Mouse (Mus musculus): ENCODE measurements around the gene Zfp941. TPM values are rescaled to one million over a fixed set of nuclear protein-coding genes. Genes with fewer than 3 reads are reported as not detected.

The Zfp941 gene
- total and polyA plus RNA-seq, 3 experiments, result 0.34 TPM; not detected in 2

DNA sequence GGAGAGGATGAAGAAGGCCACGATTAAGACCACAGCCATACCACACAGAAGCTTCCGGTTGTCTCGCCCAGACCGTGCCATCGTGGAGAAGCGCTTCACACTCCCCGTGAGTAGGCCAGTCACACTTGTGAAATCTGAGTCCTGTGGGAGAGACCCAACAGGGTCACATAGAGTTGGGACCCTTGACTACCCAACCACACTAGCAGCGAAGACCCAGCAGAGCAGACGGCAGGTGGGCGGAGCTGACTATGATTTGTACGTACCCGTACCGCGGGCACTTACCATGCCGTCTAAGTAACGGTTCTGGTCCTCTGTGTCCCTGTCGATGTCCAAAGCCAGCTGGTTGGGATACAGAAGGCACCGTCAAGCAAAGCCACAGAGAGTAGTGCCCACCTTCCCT is 32.5 kb upstream of the Zfp941 start:
- Histone ChIP-seq H3K4me3 (replicated peaks in 1 of 3; ENCODE audit: low read depth in 2 of 3, low read length in 2 of 3, poor library complexity in 1 of 3) (no peak overlapping the region), H3K4me2 (ENCODE audit: insufficient read depth, low read depth, poor library complexity, severe bottlenecking) (no peak overlapping the region), H3K4me1 (ENCODE audit: control insufficient read depth in 1 of 2, insufficient read depth in 2 of 2) (peaks cover 16 to 26% of the 10 kb centered on the region in 2 experiments), H3K36me3 (replicated peaks in 1 of 2; ENCODE audit: control insufficient read depth in 1 of 2, insufficient read depth in 1 of 2, low read length in 1 of 2) (peaks cover 44 to 60% of the 10 kb centered on the region in 2 experiments), H3K79me2 (replicated peaks; ENCODE audit: control insufficient read depth, extremely low read depth, insufficient read depth, poor library complexity, severe bottlenecking) (peaks cover 28% of the 10 kb centered on the region), H3K9me3 (replicated peaks; ENCODE audit: low read length) (no peaks in the 10 kb centered on the region), H3K9ac (ENCODE audit: insufficient read depth, low read depth) (no peak overlapping the region), H3K27ac (ENCODE audit: insufficient read depth, low read depth) (no peak overlapping the region), H3K27me3 (replicated peaks) (no peaks in the 10 kb centered on the region)
- in situ Hi-C loops (cut with MboI; ENCODE audit: low pct_ligation_motif_present, low pct_unique_long_range_greater_than_20kb, low sequenced_read_pairs), result no loop called here
- TF ChIP-seq CHD2 (IDR thresholded peaks at IDR 0.05; ENCODE audit: low read length) (no peak), NELFE (IDR thresholded peaks at IDR 0.05; ENCODE audit: low read depth, low read length) (no peak), ETS1 (conservative IDR thresholded peaks at IDR 0.05; ENCODE audit: low read depth, low read length) (no peak), MEF2A (IDR thresholded peaks at IDR 0.05; ENCODE audit: borderline replicate concordance, low read depth, low read length) (no peak), TCF12 (IDR thresholded peaks at IDR 0.05; ENCODE audit: low read depth, low read length) (no peak), JUND (conservative IDR thresholded peaks at IDR 0.05; ENCODE audit: low read depth, low read length) (no peak)
- DNase-seq (ENCODE audit: extremely low read depth), result no peak
- dilution Hi-C loops (cut with MboI; ENCODE audit: extremely low pct_ligation_motif_present, extremely low pct_unique_long_range_greater_than_20kb, low sequenced_read_pairs), result no loop called here

DNA sequence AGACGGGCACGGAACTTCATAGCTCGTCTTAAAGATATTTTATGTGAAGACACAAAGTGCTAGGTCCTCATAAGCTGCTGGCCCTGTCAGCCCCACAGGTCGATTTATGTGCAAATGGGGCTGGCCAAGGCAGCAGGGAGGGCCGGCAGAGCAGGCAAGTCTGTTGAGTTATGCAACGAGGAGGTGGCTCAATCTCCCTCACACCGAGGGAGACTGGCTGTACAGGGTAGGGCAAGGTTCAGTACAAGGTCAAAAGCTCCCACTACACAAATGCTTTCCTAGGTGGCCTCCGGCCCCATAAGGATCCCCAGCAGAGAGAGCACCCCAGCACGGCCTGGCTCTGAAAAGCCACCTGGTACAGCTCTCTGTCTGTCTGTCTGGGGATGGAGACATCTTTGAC is 31.4 kb upstream of the Zfp941 start:
- Histone ChIP-seq H3K79me2 (replicated peaks; ENCODE audit: control insufficient read depth, extremely low read depth, insufficient read depth, poor library complexity, severe bottlenecking) (peaks cover 19% of the 10 kb centered on the region), H3K4me3 (replicated peaks in 1 of 3; ENCODE audit: low read depth in 2 of 3, low read length in 2 of 3, poor library complexity in 1 of 3) (no peak overlapping the region), H3K27ac (ENCODE audit: insufficient read depth, low read depth) (no peak overlapping the region), H3K4me2 (ENCODE audit: insufficient read depth, low read depth, poor library complexity, severe bottlenecking) (no peak overlapping the region), H3K4me1 (ENCODE audit: control insufficient read depth in 1 of 2, insufficient read depth in 2 of 2) (peaks cover 5 to 15% of the 10 kb centered on the region in 2 experiments), H3K9ac (ENCODE audit: insufficient read depth, low read depth) (no peak overlapping the region), H3K27me3 (replicated peaks) (no peaks in the 10 kb centered on the region), H3K36me3 (replicated peaks in 1 of 2; ENCODE audit: control insufficient read depth in 1 of 2, insufficient read depth in 1 of 2, low read length in 1 of 2) (peaks cover 34 to 49% of the 10 kb centered on the region in 2 experiments), H3K9me3 (replicated peaks; ENCODE audit: low read length) (no peaks in the 10 kb centered on the region)
- DNase-seq (ENCODE audit: extremely low read depth), result no peak
- dilution Hi-C loops (cut with MboI; ENCODE audit: extremely low pct_ligation_motif_present, extremely low pct_unique_long_range_greater_than_20kb, low sequenced_read_pairs) (no loop called here), in situ Hi-C loops (cut with MboI; ENCODE audit: low pct_ligation_motif_present, low pct_unique_long_range_greater_than_20kb, low sequenced_read_pairs) (no loop called here)
- TF ChIP-seq ETS1 (conservative IDR thresholded peaks at IDR 0.05; ENCODE audit: low read depth, low read length) (no peak), KAT2A (IDR thresholded peaks at IDR 0.05; ENCODE audit: insufficient replicate concordance, low read length) (no peak), USF1 (IDR thresholded peaks at IDR 0.05; ENCODE audit: low read depth, low read length) (no peak), MAX (IDR thresholded peaks at IDR 0.05; ENCODE audit: low read length) (no peak), TBP (conservative IDR thresholded peaks at IDR 0.05; ENCODE audit: low read depth, low read length) (no peak), HCFC1 (IDR thresholded peaks at IDR 0.05; ENCODE audit: low read depth, low read length) (no peak), RCOR1 (conservative IDR thresholded peaks at IDR 0.05; ENCODE audit: low read depth, low read length) (no peak), MEF2A (IDR thresholded peaks at IDR 0.05; ENCODE audit: borderline replicate concordance, low read depth, low read length) (no peak), MAFK (IDR thresholded peaks at IDR 0.05; ENCODE audit: insufficient replicate concordance, low read length) (no peak), IRF4 (IDR thresholded peaks at IDR 0.05; ENCODE audit: low read depth, low read length) (no peak), NELFE (IDR thresholded peaks at IDR 0.05; ENCODE audit: low read depth, low read length) (no peak), CTCF (conservative IDR thresholded peaks at IDR 0.05 in 1 of 2, IDR thresholded peaks at IDR 0.05 in 1 of 2; ENCODE audit: low read depth in 2 of 2, low read length in 2 of 2) (no peak), PAX5 (IDR thresholded peaks at IDR 0.05; ENCODE audit: low read length) (no peak), ZKSCAN1 (IDR thresholded peaks at IDR 0.05; ENCODE audit: borderline replicate concordance, low read depth, low read length) (no peak)

Measured in CH12.LX (cell line).